Mouse (Mus musculus) ES-E14 (cell line): Measurements from ENCODE around the gene Cad.

Experiments used
- CHD2 ChIP-seq: IDR thresholded peaks from 2 replicates; pipeline ENCODE4 v1.6.1; 2014; ENCODE audit warnings: mild to moderate bottlenecking, low read depth, low read length, inconsistent platforms
- HCFC1 ChIP-seq: IDR thresholded peaks from 2 replicates; pipeline ENCODE4 v1.6.1; 2012; ENCODE audit warnings: low read length, inconsistent platforms, borderline replicate concordance; ENCODE audit not compliant: insufficient read depth
- ZC3H11A ChIP-seq: IDR thresholded peaks from 2 replicates; pipeline ENCODE4 v1.6.1; 2012; ENCODE audit warnings: low read depth, mild to moderate bottlenecking, inconsistent platforms, low read length, borderline replicate concordance
- ZNF384 ChIP-seq: IDR thresholded peaks from 2 replicates; pipeline ENCODE4 v1.6.1; 2012; ENCODE audit warnings: low read depth, low read length, inconsistent platforms

GRCm38 (mm10) chr5:31012737-31013136 lies 41.8 kb upstream of the Cad start:
- no peak for TF ChIP-seq ZNF384
- no peak for TF ChIP-seq CHD2
- TF ChIP-seq ZC3H11A, result no peak
- no peak for TF ChIP-seq HCFC1
